Mouse (Mus musculus): ENCODE measurements around the gene Sertad4. TPM values are rescaled to one million over a fixed set of nuclear protein-coding genes. Genes with fewer than 3 reads are reported as not detected.

The Sertad4 gene
- polyA plus RNA-seq, 1 experiment from 2014 or later = 24.5 TPM

GRCm38 (mm10) chr1:192879086-192879580 is 23.6 kb upstream of the Sertad4 start:
- Histone ChIP-seq H3K36me3 (ENCODE audit: control insufficient read depth, insufficient read depth, low read length) (no peaks in the 10 kb centered on the region), H3K9ac (replicated peaks; ENCODE audit: low read depth, low read length) (no peak overlapping the region), H3K27ac (ENCODE audit: low read depth, low read length) (no peak overlapping the region), H3K27me3 (ENCODE audit: control insufficient read depth, insufficient read depth, low read length) (no peaks in the 10 kb centered on the region), H3K9me3 (ENCODE audit: control insufficient read depth, low read length) (no peaks in the 10 kb centered on the region), H3K4me1 (ENCODE audit: control insufficient read depth, insufficient read depth, low read length) (no peaks in the 10 kb centered on the region), H3K4me2 (ENCODE audit: low read depth, low read length) (no peak overlapping the region), H3K4me3 (ENCODE audit: low read depth, low read length) (no peak overlapping the region)
- WGBS = 91% methylated on average over 7 of the region's 7 CpGs
- no peak for ATAC-seq (ENCODE audit: low read depth)

- 61% methylated on average over 5 of the region's 5 CpGs for WGBS
- no peak for ATAC-seq (ENCODE audit: low read depth)
- no peaks in the 10 kb centered on the region for H3K4me1 ChIP-seq (ENCODE audit: control insufficient read depth, insufficient read depth, low read length)
- no peaks in the 10 kb centered on the region for H3K9me3 ChIP-seq (ENCODE audit: control insufficient read depth, low read length)
- no peak overlapping the region for H3K9ac ChIP-seq (replicated peaks; ENCODE audit: low read depth, low read length)
- no peaks in the 10 kb centered on the region for H3K27me3 ChIP-seq (ENCODE audit: control insufficient read depth, insufficient read depth, low read length)
- H3K36me3 ChIP-seq (ENCODE audit: control insufficient read depth, insufficient read depth, low read length) = no peaks in the 10 kb centered on the region
- H3K4me2 ChIP-seq (ENCODE audit: low read depth, low read length) = no peak overlapping the region
- no peak overlapping the region for H3K27ac ChIP-seq (ENCODE audit: low read depth, low read length)
- no peak overlapping the region for H3K4me3 ChIP-seq (ENCODE audit: low read depth, low read length)
Measured at GRCm38 (mm10) chr1:192872841-192873240, 17.3 kb upstream of the Sertad4 start.

GRCm38 (mm10) chr1:192869761-192870160 is 14.2 kb upstream of the Sertad4 start:
- Histone ChIP-seq H3K4me3 (ENCODE audit: low read depth, low read length) (no peak overlapping the region), H3K4me1 (ENCODE audit: control insufficient read depth, insufficient read depth, low read length) (no peaks in the 10 kb centered on the region), H3K36me3 (ENCODE audit: control insufficient read depth, insufficient read depth, low read length) (no peaks in the 10 kb centered on the region), H3K9ac (replicated peaks; ENCODE audit: low read depth, low read length) (no peak overlapping the region), H3K9me3 (ENCODE audit: control insufficient read depth, low read length) (no peaks in the 10 kb centered on the region), H3K27ac (ENCODE audit: low read depth, low read length) (no peak overlapping the region), H3K4me2 (ENCODE audit: low read depth, low read length) (no peak overlapping the region), H3K27me3 (ENCODE audit: control insufficient read depth, insufficient read depth, low read length) (no peaks in the 10 kb centered on the region)
- 93% methylated on average over 1 of the region's 1 CpGs for WGBS
- no peak for ATAC-seq (ENCODE audit: low read depth)

- H3K4me2 ChIP-seq (ENCODE audit: low read depth, low read length) = no peak overlapping the region
- no peaks in the 10 kb centered on the region for H3K36me3 ChIP-seq (ENCODE audit: control insufficient read depth, insufficient read depth, low read length)
- 83% methylated on average over 3 of the region's 3 CpGs for WGBS
- H3K27me3 ChIP-seq (ENCODE audit: control insufficient read depth, insufficient read depth, low read length) = no peaks in the 10 kb centered on the region
- H3K4me3 ChIP-seq (ENCODE audit: low read depth, low read length) = no peak overlapping the region
- peaks cover 9% of the 10 kb centered on the region; the same call in 1 of the 2 replicates for H3K4me1 ChIP-seq (ENCODE audit: control insufficient read depth, insufficient read depth, low read length)
- no peak for ATAC-seq (ENCODE audit: low read depth)
- H3K9me3 ChIP-seq (ENCODE audit: control insufficient read depth, low read length) = no peaks in the 10 kb centered on the region
- no peak overlapping the region for H3K27ac ChIP-seq (ENCODE audit: low read depth, low read length)
- no peak overlapping the region for H3K9ac ChIP-seq (replicated peaks; ENCODE audit: low read depth, low read length)
Measured at GRCm38 (mm10) chr1:192864440-192864839, 8.9 kb upstream of the Sertad4 start.

GRCm38 (mm10) chr1:192861305-192861960 is 5.9 kb upstream of the Sertad4 start:
- H3K9ac ChIP-seq (replicated peaks; ENCODE audit: low read depth, low read length) = no peak overlapping the region
- no peak overlapping the region; the same call in 1 of the 2 replicates for H3K27ac ChIP-seq (ENCODE audit: low read depth, low read length)
- 43% methylated on average over 5 of the region's 5 CpGs for WGBS
- no peaks in the 10 kb centered on the region for H3K9me3 ChIP-seq (ENCODE audit: control insufficient read depth, low read length)
- H3K4me1 ChIP-seq (ENCODE audit: control insufficient read depth, insufficient read depth, low read length) = peaks cover 13% of the 10 kb centered on the region; the same call in 1 of the 2 replicates
- no peaks in the 10 kb centered on the region for H3K27me3 ChIP-seq (ENCODE audit: control insufficient read depth, insufficient read depth, low read length)
- H3K4me2 ChIP-seq (ENCODE audit: low read depth, low read length) = no peak overlapping the region
- H3K36me3 ChIP-seq (ENCODE audit: control insufficient read depth, insufficient read depth, low read length) = no peaks in the 10 kb centered on the region
- peak; percentile 63; the same call in 1 of the 2 replicates for ATAC-seq (ENCODE audit: low read depth)
- no peak overlapping the region for H3K4me3 ChIP-seq (ENCODE audit: low read depth, low read length)

- no peak overlapping the region for H3K4me3 ChIP-seq (ENCODE audit: low read depth, low read length)
- no peak overlapping the region for H3K27ac ChIP-seq (ENCODE audit: low read depth, low read length)
- peaks cover 13% of the 10 kb centered on the region; the same call in 1 of the 2 replicates for H3K4me1 ChIP-seq (ENCODE audit: control insufficient read depth, insufficient read depth, low read length)
- no peak for ATAC-seq (ENCODE audit: low read depth)
- peaks cover under 1% of the 10 kb centered on the region; the same call in 1 of the 2 replicates for H3K27me3 ChIP-seq (ENCODE audit: control insufficient read depth, insufficient read depth, low read length)
- no peak overlapping the region for H3K4me2 ChIP-seq (ENCODE audit: low read depth, low read length)
- no peak overlapping the region for H3K9ac ChIP-seq (replicated peaks; ENCODE audit: low read depth, low read length)
- no peaks in the 10 kb centered on the region for H3K9me3 ChIP-seq (ENCODE audit: control insufficient read depth, low read length)
- no peaks in the 10 kb centered on the region for H3K36me3 ChIP-seq (ENCODE audit: control insufficient read depth, insufficient read depth, low read length)
- WGBS = 78% methylated on average over 6 of the region's 6 CpGs
Measured at GRCm38 (mm10) chr1:192860273-192860672, 4.7 kb upstream of the Sertad4 start.

GRCm38 (mm10) chr1:192857582-192857981 is 2.0 kb upstream of the Sertad4 start:
- WGBS = 75% methylated on average over 5 of the region's 5 CpGs
- no peak for ATAC-seq (ENCODE audit: low read depth)
- no peak overlapping the region for H3K4me3 ChIP-seq (ENCODE audit: low read depth, low read length)
- peaks cover 26% of the 10 kb centered on the region for H3K4me1 ChIP-seq (ENCODE audit: control insufficient read depth, insufficient read depth, low read length)
- no peak overlapping the region for H3K9ac ChIP-seq (replicated peaks; ENCODE audit: low read depth, low read length)
- no peak overlapping the region for H3K27ac ChIP-seq (ENCODE audit: low read depth, low read length)
- no peaks in the 10 kb centered on the region for H3K9me3 ChIP-seq (ENCODE audit: control insufficient read depth, low read length)
- H3K27me3 ChIP-seq (ENCODE audit: control insufficient read depth, insufficient read depth, low read length) = peaks cover 5% of the 10 kb centered on the region; the same call in 1 of the 2 replicates
- no peaks in the 10 kb centered on the region for H3K36me3 ChIP-seq (ENCODE audit: control insufficient read depth, insufficient read depth, low read length)
- no peak overlapping the region for H3K4me2 ChIP-seq (ENCODE audit: low read depth, low read length)

- no peak for ATAC-seq (ENCODE audit: low read depth)
- H3K36me3 ChIP-seq (ENCODE audit: control insufficient read depth, insufficient read depth, low read length) = no peaks in the 10 kb centered on the region
- H3K9me3 ChIP-seq (ENCODE audit: control insufficient read depth, low read length) = no peaks in the 10 kb centered on the region
- H3K4me2 ChIP-seq (ENCODE audit: low read depth, low read length) = no peak overlapping the region
- peaks cover 29% of the 10 kb centered on the region for H3K4me1 ChIP-seq (ENCODE audit: control insufficient read depth, insufficient read depth, low read length)
- H3K9ac ChIP-seq (replicated peaks; ENCODE audit: low read depth, low read length) = no peak overlapping the region
- WGBS = 63% methylated on average over 6 of the region's 6 CpGs
- no peak overlapping the region for H3K4me3 ChIP-seq (ENCODE audit: low read depth, low read length)
- H3K27ac ChIP-seq (ENCODE audit: low read depth, low read length) = no peak overlapping the region
- peaks cover 5% of the 10 kb centered on the region; the same call in 1 of the 2 replicates for H3K27me3 ChIP-seq (ENCODE audit: control insufficient read depth, insufficient read depth, low read length)
Measured at GRCm38 (mm10) chr1:192856931-192857330, 1.4 kb upstream of the Sertad4 start.

GRCm38 (mm10) chr1:192856411-192856810 is 855 bp upstream of the Sertad4 start:
- no peak for ATAC-seq (ENCODE audit: low read depth)
- peak overlapping the region; percentile 98; the same call in 1 of the 2 replicates for H3K27ac ChIP-seq (ENCODE audit: low read depth, low read length)
- no peaks in the 10 kb centered on the region for H3K36me3 ChIP-seq (ENCODE audit: control insufficient read depth, insufficient read depth, low read length)
- H3K27me3 ChIP-seq (ENCODE audit: control insufficient read depth, insufficient read depth, low read length) = peaks cover 5% of the 10 kb centered on the region; the same call in 1 of the 2 replicates
- peak overlapping the region; percentile 80; the same call in 1 of the 2 replicates for H3K4me2 ChIP-seq (ENCODE audit: low read depth, low read length)
- 8% methylated on average over 10 of the region's 10 CpGs for WGBS
- H3K9me3 ChIP-seq (ENCODE audit: control insufficient read depth, low read length) = no peaks in the 10 kb centered on the region
- peaks cover 29% of the 10 kb centered on the region for H3K4me1 ChIP-seq (ENCODE audit: control insufficient read depth, insufficient read depth, low read length)
- H3K9ac ChIP-seq (replicated peaks; ENCODE audit: low read depth, low read length) = no peak overlapping the region
- H3K4me3 ChIP-seq (ENCODE audit: low read depth, low read length) = peak overlapping the region; percentile 89
